Mouse (Mus musculus) ovary, postnatal 36 days (tissue): ENCODE data around the gene Fryl.

Experiments used
- DNase-seq: peaks from one replicate; pipeline ENCODE4 v3.0.0; 2022; ENCODE audit warnings: low spot score, mixed read lengths

Fryl gene

GRCm38 (mm10) chr5:73257096-73257495 is 677 bp upstream of the Fryl start:
- no peak for DNase-seq

GRCm38 (mm10) chr5:73255321-73256251 is 833 bp downstream of the Fryl start:
- peak; percentile 66 for DNase-seq

- DNase-seq = no peak
These were observed 1.8 kb downstream of the Fryl start for GRCm38 (mm10) chr5:73254660-73255059.

GRCm38 (mm10) chr5:73252739-73253138 is 3.7 kb downstream of the Fryl start:
- DNase-seq = no peak

- no peak for DNase-seq
These were observed 7.1 kb downstream of the Fryl start for GRCm38 (mm10) chr5:73249341-73249740.

GRCm38 (mm10) chr5:73248211-73248610 is 8.2 kb downstream of the Fryl start:
- no peak for DNase-seq

- no peak for DNase-seq
These were observed 10.0 kb downstream of the Fryl start for GRCm38 (mm10) chr5:73246414-73246813.

GRCm38 (mm10) chr5:73244403-73244802 is 12.0 kb downstream of the Fryl start:
- DNase-seq = no peak

- DNase-seq = no peak
These were observed 14.5 kb downstream of the Fryl start for GRCm38 (mm10) chr5:73241966-73242365.

- DNase-seq = no peak
These were observed 15.1 kb downstream of the Fryl start for GRCm38 (mm10) chr5:73241332-73241731.

- DNase-seq = no peak
These were observed 16.0 kb downstream of the Fryl start for GRCm38 (mm10) chr5:73240391-73240790.

GRCm38 (mm10) chr5:73236894-73237334 is 19.5 kb downstream of the Fryl start:
- no peak for DNase-seq

GRCm38 (mm10) chr5:73235201-73235600 is 21.2 kb downstream of the Fryl start:
- DNase-seq = no peak

- DNase-seq = no peak
These were observed 23.2 kb downstream of the Fryl start for GRCm38 (mm10) chr5:73233018-73233881.

GRCm38 (mm10) chr5:73232267-73232666 is 24.2 kb downstream of the Fryl start:
- no peak for DNase-seq

- DNase-seq = no peak
These were observed 24.6 kb downstream of the Fryl start for GRCm38 (mm10) chr5:73231835-73232234.

GRCm38 (mm10) chr5:73230171-73230570 is 26.2 kb downstream of the Fryl start:
- no peak for DNase-seq

GRCm38 (mm10) chr5:73229467-73229866 is 27.0 kb downstream of the Fryl start:
- DNase-seq = no peak

- DNase-seq = no peak
These were observed 27.9 kb downstream of the Fryl start for GRCm38 (mm10) chr5:73228291-73229049.

- no peak for DNase-seq
These were observed 28.8 kb downstream of the Fryl start for GRCm38 (mm10) chr5:73227518-73228101.

GRCm38 (mm10) chr5:73223065-73223464 is 33.4 kb downstream of the Fryl start:
- DNase-seq = no peak

GRCm38 (mm10) chr5:73222397-73222796 is 34.0 kb downstream of the Fryl start:
- DNase-seq = peak; percentile 50
